Mouse (Mus musculus): ENCODE data around the gene Selenon.

The Selenon gene

DNA sequence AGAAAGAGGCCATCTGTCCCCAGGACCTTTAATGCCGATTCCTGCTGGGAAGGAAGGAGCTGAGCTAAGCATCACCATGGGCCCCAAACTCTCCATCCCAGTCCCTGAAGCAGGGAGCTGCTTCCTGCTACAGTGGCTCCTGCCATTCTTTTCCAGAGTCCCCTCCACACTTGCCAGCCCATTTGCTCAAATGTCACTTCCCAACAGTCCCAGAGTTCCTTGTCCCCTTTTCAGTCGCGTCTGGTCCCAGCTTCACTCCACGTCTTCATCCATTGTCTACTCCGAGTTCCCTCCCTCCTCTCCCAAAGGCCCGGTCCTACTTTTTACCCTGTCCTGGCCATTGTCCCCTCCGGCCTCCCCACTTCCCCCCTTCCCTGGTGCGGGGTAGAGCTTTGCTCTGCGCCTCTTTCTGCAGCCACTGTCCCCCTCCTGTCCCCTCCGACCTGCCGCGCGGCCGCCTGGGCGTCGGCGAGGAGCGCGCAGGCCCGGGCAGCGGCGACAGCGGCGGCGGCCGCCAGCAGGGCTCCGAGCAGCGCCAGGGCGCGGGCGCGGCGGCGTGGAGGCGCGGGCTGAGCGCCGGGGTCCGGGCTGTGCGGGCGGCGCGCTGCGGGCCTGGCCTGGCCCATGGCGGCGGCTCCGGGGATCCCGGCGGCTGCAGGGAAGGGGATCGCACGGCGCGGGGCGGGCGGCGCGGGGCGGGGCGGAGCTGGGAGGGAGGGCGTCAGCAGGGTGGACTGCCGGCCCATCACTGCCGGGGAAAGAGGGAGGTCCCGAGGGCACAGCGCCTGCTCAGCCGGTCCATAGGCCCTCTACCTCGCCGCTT, at the start of gene Selenon:
Gene Selenon, minus strand, starts transcription at position 673 of the 823 bp plus-strand sequence.
- no peak for DNase-seq (ENCODE audit: low read depth, low spot score)

- no peak for DNase-seq (ENCODE audit: low read depth, low spot score)
Observed at GRCm38 (mm10) chr4:134601404-134601803, 49.4 kb upstream of the Selenon start.

- no peak for DNase-seq (ENCODE audit: low read depth, low spot score)
Observed at GRCm38 (mm10) chr4:134600777-134601176, 48.8 kb upstream of the Selenon start.

DNA sequence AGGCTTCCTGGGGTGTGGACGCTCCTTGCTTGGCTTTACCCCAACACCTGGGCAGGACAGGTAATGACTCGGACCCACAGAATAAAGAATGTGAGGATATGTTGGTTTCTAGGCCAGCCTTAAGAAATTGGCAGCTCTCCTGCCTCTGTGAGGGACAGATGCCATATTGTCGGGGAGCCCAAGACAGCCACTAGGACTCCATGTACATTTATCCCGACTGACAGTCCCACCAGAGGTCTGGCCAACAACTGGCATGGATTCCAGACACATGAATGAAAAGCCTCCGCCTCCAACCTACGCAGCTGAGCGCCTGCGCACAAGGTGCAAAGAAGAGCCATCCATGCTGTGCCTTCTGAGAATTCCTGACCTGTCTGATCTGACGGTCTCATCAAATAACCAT, 48.1 kb upstream of the Selenon start:
- no peak for DNase-seq (ENCODE audit: low read depth, low spot score)

DNA sequence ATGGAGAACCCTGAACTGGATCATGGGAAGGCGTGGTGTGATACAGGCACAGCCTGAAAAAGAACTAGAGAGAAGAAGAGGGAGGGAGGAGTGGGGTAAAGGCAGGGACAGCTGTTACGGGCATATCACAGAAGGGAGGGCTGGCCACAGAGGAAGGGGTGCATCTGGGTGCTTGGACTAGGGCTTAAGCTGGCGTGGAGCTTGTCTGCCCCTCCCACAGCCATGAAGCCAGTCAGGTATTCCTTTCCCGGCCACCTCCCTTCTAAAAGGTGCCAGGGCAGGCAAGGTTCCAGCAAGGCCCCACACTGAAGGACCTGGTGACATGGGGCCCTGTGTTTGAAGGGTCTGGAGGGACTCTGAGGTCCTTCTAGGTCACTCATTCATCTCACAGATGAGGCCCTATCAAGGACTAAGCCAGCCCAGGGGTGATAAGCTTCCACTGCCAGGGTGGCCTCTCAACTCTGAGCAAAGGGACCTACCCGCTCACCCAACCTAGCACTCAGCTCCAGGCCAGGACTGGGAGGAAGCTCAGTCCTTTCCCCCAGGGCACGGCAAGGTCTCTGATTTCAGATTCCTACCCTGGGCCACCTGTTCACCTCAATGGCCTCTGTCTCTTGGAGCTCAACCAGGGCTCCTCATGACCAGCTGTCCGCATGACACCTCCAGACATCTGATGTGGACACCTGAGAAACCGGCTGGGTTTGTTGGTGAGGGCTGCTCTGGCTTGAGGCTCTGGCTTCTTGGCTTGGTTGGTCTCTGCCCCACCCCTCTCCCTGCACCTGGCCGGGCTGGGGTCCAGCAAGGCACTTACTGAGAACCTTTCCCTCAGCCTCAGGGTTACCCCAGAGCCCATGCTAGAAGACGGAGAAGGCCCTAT, 45.1 kb upstream of the Selenon start:
- no peak for DNase-seq (ENCODE audit: low read depth, low spot score)

GRCm38 (mm10) chr4:134594731-134595439, 42.9 kb upstream of the Selenon start:
- no peak for DNase-seq (ENCODE audit: low read depth, low spot score)

DNA sequence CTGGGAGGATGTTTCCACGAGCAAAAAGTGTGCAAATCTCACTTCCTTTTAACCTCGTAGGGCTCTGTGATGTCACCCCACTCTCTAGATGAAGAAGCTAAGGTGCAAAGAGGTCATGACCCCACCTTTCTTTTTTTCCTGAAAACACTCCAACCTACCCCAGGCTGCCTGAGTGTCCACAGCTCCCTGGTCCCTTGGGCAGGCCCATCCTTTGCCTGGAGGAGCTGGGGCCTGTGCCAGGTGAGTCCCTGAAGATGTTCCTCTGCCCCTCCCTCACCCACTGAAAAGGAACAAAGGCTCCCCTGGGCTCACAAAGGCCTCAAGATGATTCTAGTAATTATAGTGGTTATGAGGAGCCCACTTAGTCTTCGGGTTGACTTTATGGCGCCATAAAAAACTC, 40.5 kb upstream of the Selenon start:
- DNase-seq (ENCODE audit: low read depth, low spot score): no peak

DNA sequence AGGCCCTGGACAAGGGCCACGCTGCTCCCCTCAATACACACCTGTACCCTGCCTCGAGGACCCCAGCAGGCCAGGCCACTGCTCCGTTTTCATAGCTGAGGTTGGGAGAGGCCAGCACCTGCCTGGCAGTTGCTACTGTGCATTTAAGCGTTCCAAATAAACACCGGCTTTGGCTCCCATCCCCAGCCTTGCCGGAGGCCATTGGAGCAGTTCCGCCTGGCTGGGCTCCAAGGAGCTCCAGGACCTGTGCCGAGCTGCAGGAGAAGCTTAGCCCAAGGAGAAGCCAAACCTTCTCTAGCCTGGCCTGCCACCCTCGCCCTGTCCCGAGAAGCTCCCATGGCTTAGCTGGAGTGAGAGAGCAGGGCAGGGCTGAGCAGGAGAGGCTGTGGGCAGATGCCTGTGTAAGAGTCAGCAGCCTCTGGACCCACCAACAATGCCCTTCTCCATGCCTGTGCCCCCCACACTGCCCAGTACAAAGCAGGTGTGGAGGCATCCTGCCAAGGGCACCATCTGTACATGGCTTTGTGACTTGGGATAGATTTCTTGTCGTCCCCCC, 39.6 kb upstream of the Selenon start:
- DNase-seq (ENCODE audit: low read depth, low spot score): no peak

DNA sequence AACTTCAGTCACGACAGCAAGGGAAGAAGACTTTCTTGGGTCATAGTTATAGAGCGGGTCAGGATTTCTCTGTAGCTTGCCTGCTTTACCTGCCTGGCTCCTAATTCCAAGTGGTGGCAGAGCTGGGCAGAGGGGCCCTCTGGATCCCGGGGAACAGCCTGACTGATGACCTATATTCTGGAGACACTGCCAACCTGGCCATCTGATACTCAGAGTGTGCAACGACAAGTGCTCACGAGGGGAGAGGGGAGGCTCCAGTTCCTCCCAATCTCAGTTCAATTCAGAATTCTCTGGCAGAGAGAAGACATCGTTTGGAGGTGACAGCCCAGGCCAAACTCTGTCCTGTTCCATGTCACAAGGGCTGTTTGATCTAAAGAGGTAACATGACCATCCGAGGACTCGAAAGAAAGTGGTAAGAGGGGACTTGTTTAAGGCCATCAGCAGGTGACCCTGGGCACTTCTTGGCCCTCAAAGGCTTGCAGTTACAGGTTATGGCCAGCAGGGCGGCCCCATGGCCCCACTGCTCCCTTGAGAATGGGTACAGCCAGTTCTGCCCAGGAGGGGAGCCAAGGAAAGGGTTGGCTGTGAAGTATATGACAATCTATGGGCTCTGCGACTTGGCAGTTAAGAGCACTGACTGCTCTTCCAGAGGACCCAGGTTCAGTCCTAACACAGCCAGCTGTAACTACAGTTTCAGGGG, 38.4 kb upstream of the Selenon start:
- no peak for DNase-seq (ENCODE audit: low read depth, low spot score)

DNA sequence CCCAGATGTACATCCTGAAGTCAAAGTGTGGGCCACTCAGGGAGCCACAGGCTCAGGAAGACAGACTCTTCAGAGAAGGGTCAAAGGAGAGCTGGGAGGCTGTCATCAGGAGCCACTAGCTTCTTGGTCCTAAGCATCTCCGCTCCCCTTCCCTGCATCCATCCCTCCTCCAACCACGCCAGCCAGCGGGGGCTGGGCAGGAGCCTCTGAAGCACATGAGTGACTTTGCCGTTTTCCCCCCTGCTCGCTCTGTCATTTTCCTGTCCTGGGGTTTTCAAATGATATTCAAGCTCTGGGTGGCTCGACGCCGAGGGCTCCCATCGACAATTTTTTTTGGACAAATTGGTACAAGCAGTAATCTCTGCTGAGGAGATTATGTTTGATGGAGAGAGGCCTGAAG, 37.8 kb upstream of the Selenon start:
- DNase-seq (ENCODE audit: low read depth, low spot score): no peak

- no peak for DNase-seq (ENCODE audit: low read depth, low spot score)
Observed at GRCm38 (mm10) chr4:134588951-134589350, 37.0 kb upstream of the Selenon start.

- DNase-seq (ENCODE audit: low read depth, low spot score): no peak
Observed at GRCm38 (mm10) chr4:134588287-134588686, 36.3 kb upstream of the Selenon start.

- no peak for DNase-seq (ENCODE audit: low read depth, low spot score)
Observed at GRCm38 (mm10) chr4:134587636-134588197, 35.8 kb upstream of the Selenon start.

GRCm38 (mm10) chr4:134586631-134587030, 34.7 kb upstream of the Selenon start:
- no peak for DNase-seq (ENCODE audit: low read depth, low spot score)

DNA sequence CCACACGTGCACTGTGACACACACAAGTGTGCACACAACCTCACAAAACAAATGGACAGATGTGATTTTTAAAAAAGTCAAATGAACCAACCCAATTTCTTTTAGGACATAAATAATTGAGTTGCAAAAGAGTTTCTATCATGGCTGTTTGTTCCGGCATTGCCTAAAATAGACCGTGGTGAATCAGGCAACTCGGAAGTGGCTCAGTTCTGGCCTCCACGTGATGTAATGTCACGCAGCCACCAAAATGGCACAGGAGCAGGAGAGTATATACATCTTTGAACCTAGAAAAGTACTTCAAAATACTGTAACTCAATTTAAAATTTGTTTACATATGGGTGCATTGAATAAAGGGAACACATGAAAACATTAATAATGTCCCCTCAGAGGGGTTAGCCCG, 34.2 kb upstream of the Selenon start:
- DNase-seq (ENCODE audit: low read depth, low spot score): no peak

DNA sequence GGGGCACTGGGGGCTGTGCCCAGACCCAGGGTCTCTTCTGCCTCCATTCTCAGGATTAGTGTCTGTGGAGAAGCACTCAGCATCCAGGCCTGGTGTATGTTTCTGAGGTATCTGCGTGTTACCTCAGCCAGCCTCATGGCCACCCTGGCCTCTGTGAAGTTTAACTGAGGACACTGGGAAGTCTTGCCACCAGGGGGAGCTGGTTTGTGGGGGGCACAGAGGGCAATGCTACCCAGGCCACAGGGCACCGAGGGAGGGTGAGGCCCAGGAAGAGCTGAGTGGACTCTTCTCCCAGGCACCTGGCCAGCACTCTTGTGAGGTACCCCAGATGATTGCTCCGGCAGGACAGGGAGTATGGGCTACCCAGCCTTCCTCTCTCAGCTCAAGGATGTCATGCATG, 31.5 kb upstream of the Selenon start:
- no peak for DNase-seq (ENCODE audit: low read depth, low spot score)

GRCm38 (mm10) chr4:134581365-134581764, 29.4 kb upstream of the Selenon start:
- DNase-seq (ENCODE audit: low read depth, low spot score): no peak

- no peak for DNase-seq (ENCODE audit: low read depth, low spot score)
Observed at GRCm38 (mm10) chr4:134580351-134581148, 28.6 kb upstream of the Selenon start.

- no peak for DNase-seq (ENCODE audit: low read depth, low spot score)
Observed at GRCm38 (mm10) chr4:134579620-134580019, 27.7 kb upstream of the Selenon start.

GRCm38 (mm10) chr4:134579212-134579611, 27.2 kb upstream of the Selenon start:
- DNase-seq (ENCODE audit: low read depth, low spot score): no peak
